Mouse (Mus musculus) heart, embryonic 10.5 days (tissue): ENCODE data around the gene Rnps1. TPM values are rescaled to one million over a fixed set of nuclear protein-coding genes. Genes with fewer than 3 reads are reported as not detected.

ENCODE experiments used
- DNase-seq: peaks from one replicate; pipeline ENCODE4 v3.0.0-alpha.2; 2017; ENCODE audit warnings: low spot score
- H3K27ac ChIP-seq: fragments of 300-500 bp; sonication (generic); 2 replicates; pipeline ENCODE4 v1.5.1; 2016; ENCODE audit warnings: mild to moderate bottlenecking
- H3K27me3 ChIP-seq: fragments of 300-500 bp; sonication (generic); 2 replicates; pipeline ENCODE4 v1.6.1; 2016; ENCODE audit warnings: mild to moderate bottlenecking; ENCODE audit not compliant: poor library complexity, insufficient read depth, severe bottlenecking
- H3K36me3 ChIP-seq: fragments of 300-500 bp; sonication (generic); 2 replicates; pipeline ENCODE4 v1.6.1; 2016; ENCODE audit warnings: mild to moderate bottlenecking, moderate library complexity
- H3K4me1 ChIP-seq: fragments of 300-500 bp; sonication (generic); 2 replicates; pipeline ENCODE4 v1.6.1; 2016; ENCODE audit warnings: mild to moderate bottlenecking
- H3K4me3 ChIP-seq: fragments of 300-500 bp; sonication (generic); 2 replicates; pipeline ENCODE4 v1.5.1; 2016; ENCODE audit warnings: mild to moderate bottlenecking, moderate library complexity
- H3K9me3 ChIP-seq: fragments of 300-500 bp; sonication (generic); 2 replicates; pipeline ENCODE4 v1.6.1; 2016; ENCODE audit warnings: mild to moderate bottlenecking, moderate library complexity
- WGBS: fragments of 180-500 bp; shearing (Covaris S2); methylation state at CpG from one replicate; pipeline ENCODE4 v1.1.7; 2016; 5-methylcytosine and 5-hydroxymethylcytosine counted together
- polyA plus RNA-seq: library from polyadenylated mRNA; unstranded; fragments of >200 nt; fragmentation: Nextera tagmentation; extraction: Ambion mirVana; gene quantifications from 2 replicates; pipeline ENCODE4 v1.2.1, GENCODE M21; 2016

The Rnps1 gene
- polyA plus RNA-seq, result 311 and 345 TPM in 2 replicates

DNA sequence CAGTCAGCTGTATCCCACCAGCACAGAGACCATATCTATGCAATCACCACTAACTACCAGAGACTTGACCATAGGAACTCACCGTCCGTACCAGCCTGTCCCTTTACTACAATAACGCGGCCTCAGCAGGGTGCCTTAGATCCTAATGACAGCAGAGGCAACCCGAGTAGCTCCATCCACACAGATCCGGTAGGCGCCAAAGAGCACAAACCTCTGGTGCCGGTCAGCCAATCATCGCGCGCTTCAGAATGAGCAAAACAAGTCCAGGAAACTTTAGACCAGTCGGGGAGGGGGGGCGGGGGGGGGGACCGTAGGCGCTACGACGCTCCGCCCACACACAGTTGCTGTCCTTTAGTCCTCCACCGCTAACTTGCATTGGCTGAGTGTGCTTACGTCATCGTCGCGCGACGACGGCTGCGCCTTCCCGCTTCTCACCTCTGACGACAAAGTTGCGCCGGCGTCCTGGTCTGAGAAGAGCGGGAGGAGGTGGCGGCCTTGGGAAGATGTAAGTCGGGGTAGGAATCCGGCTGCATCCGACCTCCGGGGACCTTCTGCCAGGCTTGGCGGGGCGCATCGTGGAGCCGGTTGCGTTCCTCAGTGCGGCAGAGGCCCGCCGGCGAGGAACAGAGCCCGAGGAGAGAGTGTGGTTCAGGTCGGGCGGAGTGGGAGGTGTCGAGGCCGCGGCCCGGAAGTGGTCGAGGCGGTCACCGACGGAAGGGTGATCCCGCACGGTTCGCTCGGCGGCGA, at the start of gene Rnps1:
Gene Rnps1 (plus strand): TSS at position 336 of the 747 bp plus-strand sequence.
- H3K27me3 ChIP-seq, result no peaks in the 10 kb centered on the region
- no peaks in the 10 kb centered on the region for H3K9me3 ChIP-seq
- H3K4me3 ChIP-seq, result peak within 1 kb of the TSS; percentile 85
- peaks cover 24% of the 10 kb centered on the region for H3K4me1 ChIP-seq
- H3K27ac ChIP-seq, result peak within 1 kb of the TSS; percentile 99
- DNase-seq, result peak; percentile 100
- under 1% methylated on average over 64 of the region's 64 CpGs for WGBS
- peaks cover 54% of the 10 kb centered on the region for H3K36me3 ChIP-seq

DNA sequence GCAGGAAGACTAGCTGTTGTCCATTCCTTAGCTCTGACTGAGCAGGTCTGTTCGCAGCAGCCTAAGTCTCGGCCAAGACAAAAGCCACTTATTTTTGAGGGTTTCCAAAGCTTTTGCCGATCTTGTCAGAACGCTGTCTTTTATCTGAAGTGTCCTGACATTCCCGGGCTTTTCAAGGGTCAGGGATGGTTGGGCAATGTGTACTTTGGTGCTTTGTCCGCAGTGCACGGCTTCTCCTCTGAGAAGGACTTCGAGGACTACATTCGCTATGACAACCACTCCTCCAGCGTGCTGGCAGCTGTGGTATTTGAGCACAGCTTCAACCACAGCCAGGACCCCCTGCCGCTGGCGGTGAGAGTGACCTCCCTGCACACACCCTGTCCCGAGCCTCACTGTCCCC, 48.5 kb upstream of the Rnps1 start:
- Histone ChIP-seq H3K4me1 (peaks cover 5% of the 10 kb centered on the region), H3K27ac (no peak overlapping the region), H3K9me3 (no peaks in the 10 kb centered on the region), H3K27me3 (0 out of 2 replicates have a peak, but pooled peaks cover 4% of the 10 kb centered on the region), H3K36me3 (peaks cover 12% of the 10 kb centered on the region), H3K4me3 (no peak overlapping the region)
- WGBS, result 36% methylated on average over 13 of the region's 13 CpGs
- DNase-seq, result no peak

DNA sequence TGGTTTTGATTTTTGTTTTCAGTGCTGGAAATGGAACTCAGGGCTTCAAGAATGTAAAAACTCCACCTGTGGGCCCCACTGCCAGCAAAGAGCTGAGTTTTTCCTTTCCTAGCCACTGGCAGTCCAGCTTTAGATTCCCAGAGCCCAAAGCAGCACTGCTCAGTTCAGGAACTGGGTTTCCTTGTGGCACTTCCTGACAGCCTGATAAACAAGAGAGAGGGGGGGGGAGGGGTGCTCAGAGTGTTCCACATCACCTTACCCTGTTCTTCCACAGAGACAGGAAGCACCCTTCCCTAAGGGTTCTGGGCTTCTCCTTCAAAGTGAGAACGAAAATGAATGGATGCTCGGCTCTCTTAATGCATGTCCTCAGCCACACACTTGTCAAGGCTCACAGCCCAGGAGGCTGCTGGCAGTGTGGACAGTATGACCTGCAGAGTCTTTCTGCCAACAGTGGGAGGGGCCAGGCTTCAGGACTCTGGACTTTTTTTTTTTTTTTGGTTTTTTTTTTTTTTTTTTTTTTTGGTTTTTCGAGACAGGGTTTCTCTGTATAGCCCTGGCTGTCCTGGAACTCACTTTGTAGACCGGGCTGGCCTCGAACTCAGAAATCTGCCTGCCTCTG, 39.2 kb upstream of the Rnps1 start:
- no peak for DNase-seq
- Histone ChIP-seq H3K36me3 (peaks cover 13% of the 10 kb centered on the region), H3K9me3 (no peaks in the 10 kb centered on the region), H3K27ac (0 out of 2 replicates have a peak overlapping the region, but pooled peaks have one; percentile 4), H3K27me3 (no peaks in the 10 kb centered on the region), H3K4me3 (no peak overlapping the region), H3K4me1 (peaks cover 4% of the 10 kb centered on the region; the same call in 1 of the 2 replicates)
- WGBS, result 71% methylated on average over 4 of the region's 5 CpGs

GRCm38 (mm10) chr17:24375886-24376285, 38.5 kb upstream of the Rnps1 start:
- Histone ChIP-seq H3K36me3 (peaks cover 13% of the 10 kb centered on the region), H3K27ac (no peak overlapping the region)
- 84% methylated on average over 6 of the region's 6 CpGs for WGBS

DNA sequence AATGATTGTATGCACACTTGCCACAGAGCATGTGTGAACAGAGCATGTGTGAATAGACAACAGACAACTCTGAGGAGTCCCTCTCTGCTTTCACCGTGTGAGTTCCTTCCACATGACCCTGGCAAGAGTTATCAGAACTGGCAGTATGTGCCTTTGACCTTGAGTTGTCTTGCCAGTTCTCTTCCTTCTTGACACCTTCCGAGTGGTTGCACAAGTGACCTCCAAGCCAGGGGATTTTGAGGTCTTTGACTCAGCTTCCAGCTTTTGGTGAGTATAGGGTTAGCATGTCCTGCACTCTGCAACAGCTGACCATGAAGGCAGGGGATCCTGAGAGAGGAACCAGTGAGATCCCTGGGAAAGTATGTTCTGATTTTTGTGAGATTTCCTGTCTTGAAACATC, 35.9 kb upstream of the Rnps1 start:
- Histone ChIP-seq H3K27ac (no peak overlapping the region), H3K27me3 (no peaks in the 10 kb centered on the region), H3K36me3 (peaks cover 17% of the 10 kb centered on the region), H3K9me3 (no peaks in the 10 kb centered on the region), H3K4me1 (peaks cover 4% of the 10 kb centered on the region; the same call in 1 of the 2 replicates), H3K4me3 (no peak overlapping the region)
- WGBS, result 71% methylated on average over 2 of the region's 2 CpGs
- no peak for DNase-seq

More at GRCm38 (mm10) chr17:24375886-24376285, 38.5 kb upstream of the Rnps1 start:
- H3K4me1 ChIP-seq, result peaks cover 4% of the 10 kb centered on the region; the same call in 1 of the 2 replicates
- DNase-seq, result no peak
- H3K4me3 ChIP-seq, result no peak overlapping the region
- H3K27me3 ChIP-seq, result no peaks in the 10 kb centered on the region
- H3K9me3 ChIP-seq, result no peaks in the 10 kb centered on the region

DNA sequence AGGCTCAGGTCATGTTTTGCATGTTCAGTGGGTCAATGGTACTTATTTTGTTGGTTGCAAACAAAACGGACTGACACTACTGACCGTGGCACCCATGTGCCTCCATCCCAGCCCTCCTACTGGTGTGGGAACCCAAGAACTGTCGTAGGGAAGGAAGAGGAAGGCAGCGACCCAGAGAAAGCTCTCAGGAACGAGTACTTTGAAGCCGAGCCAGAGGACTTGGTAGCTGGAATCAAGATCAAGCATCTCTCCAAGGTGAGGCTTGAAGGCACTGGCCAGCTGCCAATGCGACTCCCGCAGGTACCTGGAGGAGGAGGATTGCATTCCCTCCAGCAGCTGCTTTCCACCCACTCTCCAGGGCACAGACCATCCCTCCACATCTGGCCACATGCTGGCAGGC, 30.6 kb upstream of the Rnps1 start:
- Histone ChIP-seq H3K36me3 (peaks cover 39% of the 10 kb centered on the region), H3K27me3 (peaks cover 10% of the 10 kb centered on the region; the same call in 1 of the 2 replicates), H3K9me3 (no peaks in the 10 kb centered on the region), H3K4me1 (peaks cover 13% of the 10 kb centered on the region; the same call in 1 of the 2 replicates), H3K27ac (no peak overlapping the region), H3K4me3 (no peak overlapping the region)
- WGBS, result 81% methylated on average over 8 of the region's 8 CpGs
- DNase-seq, result no peak

DNA sequence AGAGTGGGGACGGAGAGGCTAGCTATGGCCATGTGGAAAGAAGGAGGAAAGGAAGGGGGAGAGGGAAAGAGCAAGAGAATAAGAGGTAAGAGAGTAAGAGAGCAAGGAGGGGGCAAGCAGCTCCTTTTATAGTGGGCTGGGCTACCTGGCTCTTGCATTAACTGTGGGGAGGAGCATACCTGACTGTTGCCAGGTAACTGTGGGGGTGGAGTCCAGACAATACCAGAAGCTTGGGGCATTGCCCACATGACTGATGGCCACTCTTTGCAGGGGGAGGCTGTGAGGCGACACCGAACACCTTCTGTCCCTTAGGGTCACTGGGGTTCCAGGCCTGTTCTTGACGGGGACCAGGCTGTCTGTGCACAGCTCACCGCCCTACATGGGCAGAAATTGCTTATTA, 25.7 kb upstream of the Rnps1 start:
- Histone ChIP-seq H3K4me3 (no peak overlapping the region), H3K27ac (no peak overlapping the region), H3K4me1 (peaks cover 13% of the 10 kb centered on the region; the same call in 1 of the 2 replicates), H3K9me3 (no peaks in the 10 kb centered on the region), H3K36me3 (peaks cover 38% of the 10 kb centered on the region), H3K27me3 (peaks cover 10% of the 10 kb centered on the region; the same call in 1 of the 2 replicates)
- no peak for DNase-seq
- 85% methylated on average over 5 of the region's 5 CpGs for WGBS

DNA sequence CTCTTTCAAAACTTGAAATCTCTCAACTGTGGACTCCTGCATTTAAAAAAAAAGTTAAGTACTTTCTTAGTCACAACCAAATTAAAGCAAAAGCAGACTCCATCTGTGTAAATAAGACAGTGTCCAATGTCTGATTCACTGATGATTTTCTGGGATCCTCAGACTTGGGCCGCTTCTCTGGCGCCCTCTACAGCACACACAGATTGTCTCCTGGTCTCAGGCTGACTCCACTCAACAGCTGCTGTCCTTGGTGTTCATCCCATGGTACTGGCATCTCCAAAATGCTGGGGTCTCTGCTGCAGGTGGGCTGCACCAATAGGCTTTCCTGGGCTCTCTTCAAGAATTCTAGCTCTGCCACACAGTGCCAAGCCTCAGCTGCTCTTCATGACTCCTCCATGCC, 24.5 kb upstream of the Rnps1 start:
- H3K36me3 ChIP-seq, result peaks cover 32% of the 10 kb centered on the region
- H3K27ac ChIP-seq, result no peak overlapping the region
- H3K27me3 ChIP-seq, result peaks cover 7% of the 10 kb centered on the region; the same call in 1 of the 2 replicates
- no peak for DNase-seq
- H3K4me3 ChIP-seq, result no peak overlapping the region
- H3K4me1 ChIP-seq, result peaks cover 13% of the 10 kb centered on the region; the same call in 1 of the 2 replicates
- H3K9me3 ChIP-seq, result no peaks in the 10 kb centered on the region
- WGBS, result 0% methylated on average over 2 of the region's 2 CpGs

DNA sequence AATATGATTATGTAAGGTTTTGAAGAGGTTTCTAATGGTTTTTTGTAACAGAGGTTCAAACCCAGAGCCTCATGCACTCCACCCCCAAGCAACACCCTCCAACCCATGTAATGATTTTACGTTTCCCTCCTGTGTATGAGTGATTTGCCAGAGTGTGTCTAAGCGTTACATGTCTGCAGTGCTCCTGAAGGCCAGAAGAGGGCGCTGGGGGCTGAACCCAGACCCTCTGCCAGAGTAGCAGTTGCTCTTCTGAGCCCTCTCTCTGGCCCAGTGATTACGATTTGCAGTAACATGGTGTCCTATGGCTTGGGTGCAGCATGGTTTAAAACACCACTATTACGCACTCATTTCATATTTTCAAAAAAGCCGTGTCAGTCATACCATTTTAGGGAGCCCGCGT, 23.2 kb upstream of the Rnps1 start:
- DNase-seq, result no peak

GRCm38 (mm10) chr17:24393527-24393926, 20.8 kb upstream of the Rnps1 start:
- no peak overlapping the region for H3K27ac ChIP-seq
- no peaks in the 10 kb centered on the region for H3K27me3 ChIP-seq
- DNase-seq, result no peak
- WGBS, result 40% methylated on average over 4 of the region's 4 CpGs
- no peaks in the 10 kb centered on the region for H3K9me3 ChIP-seq
- H3K36me3 ChIP-seq, result peaks cover 13% of the 10 kb centered on the region; the same call in 1 of the 2 replicates
- H3K4me3 ChIP-seq, result no peak overlapping the region
- 0 out of 2 replicates have a peak, but pooled peaks cover 3% of the 10 kb centered on the region for H3K4me1 ChIP-seq

More for the DNA sequence above, 23.2 kb upstream of the Rnps1 start:
- Histone ChIP-seq H3K4me3 (no peak overlapping the region), H3K27ac (no peak overlapping the region), H3K4me1 (0 out of 2 replicates have a peak, but pooled peaks cover 5% of the 10 kb centered on the region), H3K36me3 (peaks cover 27% of the 10 kb centered on the region), H3K27me3 (peaks cover 7% of the 10 kb centered on the region; the same call in 1 of the 2 replicates), H3K9me3 (no peaks in the 10 kb centered on the region)
- WGBS, result 60% methylated on average over 8 of the region's 8 CpGs

DNA sequence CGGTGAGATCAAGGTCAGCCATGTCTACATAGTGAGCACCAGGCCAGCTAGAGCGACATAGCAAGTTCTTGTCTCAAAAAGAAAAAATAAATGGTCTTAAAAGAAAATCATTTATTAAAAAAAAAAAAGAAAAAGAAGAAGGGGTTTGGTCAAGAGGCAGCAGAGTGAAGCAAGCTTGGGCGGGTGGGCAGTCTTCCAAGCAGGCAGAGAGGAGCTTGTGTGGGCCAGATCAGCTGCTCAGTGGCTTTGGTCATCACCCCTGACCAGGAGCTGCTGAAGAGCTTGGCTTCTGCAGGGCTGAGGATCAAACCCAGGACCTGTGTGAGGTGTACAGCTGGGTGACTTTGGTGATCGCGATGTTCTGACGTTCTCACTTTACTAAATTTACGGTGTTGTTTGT, 19.9 kb upstream of the Rnps1 start:
- 85% methylated on average over 7 of the region's 7 CpGs for WGBS

GRCm38 (mm10) chr17:24402371-24402770, 12.0 kb upstream of the Rnps1 start:
- Histone ChIP-seq H3K9me3 (no peaks in the 10 kb centered on the region), H3K4me1 (peaks cover 6% of the 10 kb centered on the region; the same call in 1 of the 2 replicates), H3K27ac (no peak overlapping the region), H3K27me3 (no peaks in the 10 kb centered on the region), H3K4me3 (no peak overlapping the region), H3K36me3 (peaks cover 38% of the 10 kb centered on the region)
- 64% methylated on average over 3 of the region's 3 CpGs for WGBS
- DNase-seq, result no peak

More for the DNA sequence above, 19.9 kb upstream of the Rnps1 start:
- no peaks in the 10 kb centered on the region for H3K27me3 ChIP-seq
- 0 out of 2 replicates have a peak, but pooled peaks cover 3% of the 10 kb centered on the region for H3K4me1 ChIP-seq
- peaks cover 11% of the 10 kb centered on the region; the same call in 1 of the 2 replicates for H3K36me3 ChIP-seq
- no peaks in the 10 kb centered on the region for H3K9me3 ChIP-seq
- H3K4me3 ChIP-seq, result no peak overlapping the region
- H3K27ac ChIP-seq, result no peak overlapping the region
- DNase-seq, result no peak
